Mouse (Mus musculus) erythroblast, embryonic 14.5 days (primary cell): Measurements from ENCODE around the gene Trpm3.

Experiments
- GATA1 ChIP-seq: IDR thresholded peaks from 2 replicates; pipeline ENCODE4 v1.6.1; 2012; ENCODE audit warnings: low read length, inconsistent platforms, mixed read lengths
- TAL1 ChIP-seq: IDR thresholded peaks from 3 replicates; pipeline ENCODE4 v1.6.1; 2012; ENCODE audit warnings: low read length, inconsistent platforms, mixed read lengths

DNA sequence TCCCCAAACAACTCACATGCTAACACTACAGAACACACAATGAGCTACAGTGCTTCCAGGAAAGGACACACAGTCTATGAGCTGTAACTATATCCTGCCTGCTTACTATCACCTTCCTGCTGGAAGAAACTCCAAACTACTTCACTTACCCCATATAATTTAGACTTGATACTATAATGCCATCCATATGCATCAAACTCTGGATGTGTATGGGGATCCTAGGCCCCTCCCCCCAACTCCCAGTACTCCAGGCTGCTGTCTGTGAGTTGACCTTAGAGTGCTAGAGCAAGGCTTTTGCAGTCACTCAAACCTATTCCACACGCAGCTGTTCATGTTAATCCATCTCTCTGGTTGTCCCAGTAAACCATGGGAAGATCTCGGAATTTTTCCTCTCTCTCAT, 33.2 kb upstream of the Trpm3 start:
- TF ChIP-seq GATA1 = no peak
- TF ChIP-seq TAL1 = no peak
